Mouse (Mus musculus) A20 (cell line): ENCODE results near the gene Maml3.

Source experiments
- DNase-seq: peaks from one replicate; pipeline ENCODE4 v3.0.0-alpha.2; 2011; ENCODE audit warnings: low read depth, low spot score

Gene Maml3

GRCm38 (mm10) chr3:51787945-51788344 is 316.9 kb downstream of the Maml3 start:
- DNase-seq = no peak

GRCm38 (mm10) chr3:51785796-51786195 is 319.1 kb downstream of the Maml3 start:
- DNase-seq = no peak

GRCm38 (mm10) chr3:51782191-51782590 is 322.7 kb downstream of the Maml3 start:
- no peak for DNase-seq

- DNase-seq = no peak
Measured at GRCm38 (mm10) chr3:51778738-51779592, 325.9 kb downstream of the Maml3 start.

GRCm38 (mm10) chr3:51778179-51778578 is 326.7 kb downstream of the Maml3 start:
- no peak for DNase-seq

- no peak for DNase-seq
Measured at GRCm38 (mm10) chr3:51776018-51776611, 328.8 kb downstream of the Maml3 start.

GRCm38 (mm10) chr3:51773587-51773986 is 331.3 kb downstream of the Maml3 start:
- DNase-seq = no peak

- DNase-seq = no peak
Measured at GRCm38 (mm10) chr3:51771839-51772630, 332.8 kb downstream of the Maml3 start.

GRCm38 (mm10) chr3:51769196-51769595 is 335.7 kb downstream of the Maml3 start:
- DNase-seq = no peak

GRCm38 (mm10) chr3:51765220-51765923 is 339.5 kb downstream of the Maml3 start:
- peak; percentile 27 for DNase-seq

- no peak for DNase-seq
Measured at GRCm38 (mm10) chr3:51764175-51764574, 340.7 kb downstream of the Maml3 start.

- DNase-seq = no peak
Measured at GRCm38 (mm10) chr3:51762900-51763299, 342.0 kb downstream of the Maml3 start.

GRCm38 (mm10) chr3:51759534-51759933 is 345.3 kb downstream of the Maml3 start:
- no peak for DNase-seq

- DNase-seq = no peak
Measured at GRCm38 (mm10) chr3:51757032-51757431, 347.8 kb downstream of the Maml3 start.

- DNase-seq = no peak
Measured at GRCm38 (mm10) chr3:51756283-51756682, 348.6 kb downstream of the Maml3 start.

GRCm38 (mm10) chr3:51753262-51753661 is 351.6 kb downstream of the Maml3 start:
- no peak for DNase-seq

- no peak for DNase-seq
Measured at GRCm38 (mm10) chr3:51751440-51751839, 353.4 kb downstream of the Maml3 start.

GRCm38 (mm10) chr3:51749812-51750481 is 354.9 kb downstream of the Maml3 start:
- DNase-seq = no peak

- DNase-seq = no peak
Measured at GRCm38 (mm10) chr3:51749421-51749811, 355.5 kb downstream of the Maml3 start.

- DNase-seq = no peak
Measured at GRCm38 (mm10) chr3:51748436-51749376, 356.2 kb downstream of the Maml3 start.
